Mouse (Mus musculus) liver, embryonic 15.5 days (tissue): ENCODE measurements around the gene Dcaf6. TPM values are rescaled to one million over a fixed set of nuclear protein-coding genes. Genes with fewer than 3 reads are reported as not detected.
"Not testable (repeated sequence)": the region's sequence is repeated elsewhere in the genome, so short reads cannot be mapped to it uniquely, and the experiment has no call there.

Experiments
- ATAC-seq: fragments of 200-750 bp; cut with Nextera tagmentation; 2 replicates; pipeline ENCODE4 v1.8.0; 2017; ENCODE audit warnings: moderate number of reproducible peaks, mild to moderate bottlenecking, moderate library complexity; ENCODE audit not compliant: insufficient read depth
- H3K27ac ChIP-seq: fragments of 300-500 bp; sonication (generic); replicated peaks from 2 replicates; pipeline ENCODE4 v1.5.1; 2015; ENCODE audit warnings: mild to moderate bottlenecking, inconsistent platforms
- H3K27me3 ChIP-seq: fragments of 300-500 bp; sonication (generic); 2 replicates; pipeline ENCODE4 v1.6.1; 2015; ENCODE audit warnings: mild to moderate bottlenecking, inconsistent platforms
- H3K36me3 ChIP-seq: fragments of 300-500 bp; sonication (generic); replicated peaks from 2 replicates; pipeline ENCODE4 v1.6.1; 2015; ENCODE audit warnings: moderate library complexity, mild to moderate bottlenecking, inconsistent platforms
- H3K4me1 ChIP-seq: fragments of 300-500 bp; sonication (generic); replicated peaks from 2 replicates; pipeline ENCODE4 v1.6.1; 2015; ENCODE audit warnings: inconsistent platforms
- H3K4me2 ChIP-seq: fragments of 300-500 bp; sonication (generic); 2 replicates; pipeline ENCODE4 v1.6.1; 2015; ENCODE audit warnings: moderate library complexity, mild to moderate bottlenecking, inconsistent platforms
- H3K4me3 ChIP-seq: fragments of 300-500 bp; sonication (generic); replicated peaks from 2 replicates; pipeline ENCODE4 v1.5.1; 2015; ENCODE audit warnings: mild to moderate bottlenecking, inconsistent platforms
- H3K9ac ChIP-seq: fragments of 300-500 bp; sonication (generic); 2 replicates; pipeline ENCODE4 v1.6.1; 2015; ENCODE audit warnings: moderate library complexity, mild to moderate bottlenecking, inconsistent platforms
- H3K9me3 ChIP-seq: fragments of 300-500 bp; sonication (generic); replicated peaks from 2 replicates; pipeline ENCODE4 v1.6.1; 2016; ENCODE audit warnings: inconsistent platforms
- WGBS: fragments of 180-500 bp; shearing (Covaris S2); methylation state at CpG from one replicate; pipeline ENCODE4 v1.1.7; 2015; ENCODE audit warnings: mixed read lengths; ENCODE audit not compliant: insufficient replicate concordance; 5-methylcytosine and 5-hydroxymethylcytosine counted together
- polyA plus RNA-seq: library from polyadenylated mRNA; unstranded; fragments of >200 nt; fragmentation: Nextera tagmentation; extraction: Ambion mirVana; gene quantifications from 2 replicates; pipeline ENCODE4 v1.2.1, GENCODE M21; 2015

The Dcaf6 gene
- polyA plus RNA-seq, 1 experiment from 2014 or later, result 15.5 TPM

DNA sequence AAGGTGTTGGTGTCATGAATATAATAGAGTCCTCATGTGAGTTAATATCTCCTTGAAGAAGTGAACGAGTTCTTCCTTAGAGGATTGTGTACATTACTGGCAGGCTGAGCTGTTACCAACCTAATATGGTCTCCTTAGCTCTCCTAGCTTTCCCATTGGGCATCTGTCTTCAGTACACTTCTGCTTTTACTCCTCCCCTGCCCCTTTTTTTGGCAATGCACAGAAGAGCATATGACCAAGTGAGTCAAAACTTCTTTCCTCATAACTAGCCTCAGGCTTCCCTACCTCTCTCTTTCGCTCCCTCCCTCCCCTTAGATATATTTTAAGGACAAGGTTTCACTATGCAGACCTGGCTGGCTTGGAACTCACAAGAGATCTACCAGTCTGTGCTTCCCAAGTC is 97.0 kb downstream of the Dcaf6 start:
- Histone ChIP-seq H3K4me1 (no peaks in the 10 kb centered on the region), H3K36me3 (peaks cover 12% of the 10 kb centered on the region), H3K9me3 (no peaks in the 10 kb centered on the region), H3K9ac (no peak overlapping the region), H3K4me2 (no peak overlapping the region), H3K27ac (no peak overlapping the region), H3K4me3 (no peak overlapping the region), H3K27me3 (no peaks in the 10 kb centered on the region)
- ATAC-seq, result no peak
- 81% methylated on average over 2 of the region's 2 CpGs for WGBS

DNA sequence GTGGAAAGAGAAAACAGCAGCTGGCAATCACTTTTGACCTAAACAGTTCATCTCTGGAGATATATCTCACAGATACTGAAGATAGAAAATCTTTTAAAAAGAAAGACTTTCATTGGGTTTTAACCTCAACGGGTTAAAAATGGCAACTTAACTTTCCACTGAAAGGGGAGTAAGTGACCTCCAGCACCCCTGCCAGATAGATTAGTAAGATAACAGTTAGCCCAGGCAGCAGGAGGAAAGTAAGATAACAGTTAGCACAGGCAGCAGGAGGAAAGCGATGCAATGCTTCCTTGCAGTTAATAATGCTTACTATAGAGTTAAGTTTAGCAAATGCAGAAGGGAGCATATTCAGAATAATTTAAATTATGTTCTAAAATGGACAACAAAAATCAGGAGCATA is 103.9 kb downstream of the Dcaf6 start:
- Histone ChIP-seq H3K27ac (no peak overlapping the region), H3K27me3 (no peaks in the 10 kb centered on the region), H3K9me3 (no peaks in the 10 kb centered on the region), H3K4me2 (0 out of 2 replicates have a peak overlapping the region, but pooled peaks have one; percentile 0), H3K36me3 (peaks cover 9% of the 10 kb centered on the region), H3K9ac (no peak overlapping the region), H3K4me1 (peaks cover 8% of the 10 kb centered on the region), H3K4me3 (no peak overlapping the region)
- peak; percentile 73 for ATAC-seq
- WGBS, result 4% methylated on average over 2 of the region's 2 CpGs

DNA sequence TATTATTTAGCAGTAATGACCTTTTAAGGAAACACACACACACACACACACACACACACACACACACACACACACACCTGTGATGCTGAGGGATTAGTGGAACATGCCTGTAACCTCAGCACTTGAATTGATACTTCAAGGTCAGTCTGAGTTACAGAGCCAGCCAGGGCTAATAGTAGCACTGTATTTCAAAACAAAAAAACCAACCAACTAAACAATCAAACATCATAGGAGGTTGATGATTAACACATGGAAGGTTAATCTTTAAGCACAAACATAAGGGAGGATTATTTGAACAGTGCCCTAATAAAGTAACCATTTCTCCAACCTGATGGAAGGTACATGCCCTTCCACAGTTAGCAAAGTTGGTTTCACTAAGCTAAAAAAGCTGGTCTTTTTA is 111.6 kb downstream of the Dcaf6 start:
- H3K4me1 ChIP-seq, result no peaks in the 10 kb centered on the region
- no peak overlapping the region for H3K27ac ChIP-seq
- H3K4me2 ChIP-seq, result no peak overlapping the region
- peaks cover 23% of the 10 kb centered on the region for H3K36me3 ChIP-seq
- H3K4me3 ChIP-seq, result no peak overlapping the region
- peak; percentile 44; the same call in 1 of the 2 replicates for ATAC-seq
- H3K9me3 ChIP-seq, result no peaks in the 10 kb centered on the region
- H3K9ac ChIP-seq, result no peak overlapping the region
- H3K27me3 ChIP-seq, result no peaks in the 10 kb centered on the region

DNA sequence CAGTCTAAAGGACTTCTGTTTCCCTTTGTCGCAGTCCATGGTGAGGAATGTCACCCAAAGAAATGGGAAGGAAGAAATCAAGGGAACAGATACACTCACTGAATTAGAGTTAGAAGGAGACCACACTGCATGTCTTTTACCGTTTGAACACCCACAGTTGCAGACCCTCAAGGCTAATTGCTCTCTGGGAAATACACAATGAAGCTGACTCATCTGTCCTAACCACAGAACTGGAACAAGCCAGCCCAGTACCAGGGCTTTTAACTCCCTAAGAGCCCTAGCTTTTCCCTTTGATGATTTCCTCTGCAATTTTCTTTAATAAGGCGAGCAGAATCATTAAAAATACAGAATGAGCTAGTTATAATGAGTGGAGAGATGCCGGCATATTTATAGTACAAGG is 115.8 kb downstream of the Dcaf6 start:
- Histone ChIP-seq H3K4me1 (no peaks in the 10 kb centered on the region), H3K9me3 (no peaks in the 10 kb centered on the region), H3K36me3 (0 out of 2 replicates have a peak, but pooled peaks cover 5% of the 10 kb centered on the region), H3K4me2 (no peak overlapping the region), H3K27ac (no peak overlapping the region), H3K9ac (no peak overlapping the region), H3K27me3 (no peaks in the 10 kb centered on the region), H3K4me3 (no peak overlapping the region)
- no peak for ATAC-seq
- 45% methylated on average over 4 of the region's 4 CpGs for WGBS

DNA sequence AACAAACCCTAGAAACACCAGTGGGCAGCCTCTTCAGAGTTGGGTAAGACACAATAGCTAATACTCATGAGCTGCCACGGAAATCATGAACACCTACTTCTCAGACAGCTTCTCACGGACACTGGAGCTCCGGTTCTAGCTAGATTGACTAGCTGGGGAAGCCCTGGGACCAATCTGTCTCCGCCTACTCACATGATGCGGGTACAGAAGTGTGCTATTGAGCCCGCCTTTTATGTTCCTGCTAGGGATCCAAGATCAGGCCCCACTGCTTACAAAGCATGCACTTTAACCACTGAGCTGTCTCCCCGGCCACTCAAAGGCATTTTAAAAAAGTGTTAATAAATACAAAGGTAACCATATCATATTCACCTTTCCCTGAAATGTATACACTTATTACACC is 118.1 kb downstream of the Dcaf6 start:
- Histone ChIP-seq H3K36me3 (peaks cover 11% of the 10 kb centered on the region), H3K27ac (no peak overlapping the region), H3K4me1 (no peaks in the 10 kb centered on the region), H3K9ac (no peak overlapping the region), H3K27me3 (no peaks in the 10 kb centered on the region), H3K4me3 (no peak overlapping the region), H3K9me3 (no peaks in the 10 kb centered on the region), H3K4me2 (no peak overlapping the region)
- 69% methylated on average over 7 of the region's 7 CpGs for WGBS
- ATAC-seq, result no peak

DNA sequence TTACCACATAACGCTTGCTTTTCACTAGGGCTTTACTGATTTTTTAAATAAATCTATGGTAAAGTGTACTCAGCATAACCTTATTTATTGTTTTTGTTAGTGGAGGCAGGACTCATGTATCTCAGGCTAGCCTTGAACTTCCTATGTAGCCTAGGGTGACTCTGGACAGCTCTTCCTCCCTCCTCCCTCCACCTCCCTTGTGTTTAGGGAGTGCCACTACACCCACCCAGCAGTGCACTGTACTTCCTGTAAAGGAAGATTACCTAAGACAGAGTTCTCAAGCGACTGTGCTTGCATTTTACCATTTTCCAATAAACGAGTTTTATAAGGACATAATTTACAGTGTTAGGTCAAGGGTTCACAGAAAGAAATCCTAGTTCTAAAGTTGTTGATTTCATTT is 127.5 kb downstream of the Dcaf6 start:
- whole genome bisulfite sequencing, result 58% methylated on average over 3 of the region's 3 CpGs
- Histone ChIP-seq H3K36me3 (peaks cover 18% of the 10 kb centered on the region), H3K27me3 (no peaks in the 10 kb centered on the region), H3K27ac (no peak overlapping the region), H3K4me1 (peaks cover 8% of the 10 kb centered on the region), H3K4me2 (no peak overlapping the region), H3K9ac (no peak overlapping the region), H3K4me3 (no peak overlapping the region), H3K9me3 (no peaks in the 10 kb centered on the region)
- no peak for ATAC-seq

DNA sequence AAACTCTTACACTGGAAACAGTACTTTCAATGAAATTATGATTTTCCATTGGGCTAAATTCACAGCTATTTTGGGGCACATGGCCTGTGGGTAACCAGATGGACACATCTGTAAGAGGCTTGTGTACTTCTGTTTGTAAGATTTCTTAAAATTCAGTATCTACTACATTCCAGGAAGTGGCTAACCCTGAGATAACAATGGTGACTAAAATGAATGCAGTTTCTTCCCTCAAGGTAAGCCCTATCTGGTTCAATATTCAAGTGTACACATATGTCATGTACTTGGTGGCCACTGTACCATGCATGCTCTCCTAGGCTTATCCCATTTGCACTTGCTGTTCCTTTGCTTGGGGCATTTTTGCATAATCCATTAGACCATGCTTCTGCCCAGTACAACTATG is 129.4 kb downstream of the Dcaf6 start:
- ATAC-seq, result no peak
- Histone ChIP-seq H3K27me3 (no peaks in the 10 kb centered on the region), H3K9ac (no peak overlapping the region), H3K27ac (no peak overlapping the region), H3K4me2 (no peak overlapping the region), H3K4me1 (peaks cover 16% of the 10 kb centered on the region), H3K9me3 (no peaks in the 10 kb centered on the region), H3K4me3 (no peak overlapping the region), H3K36me3 (peaks cover 20% of the 10 kb centered on the region)

DNA sequence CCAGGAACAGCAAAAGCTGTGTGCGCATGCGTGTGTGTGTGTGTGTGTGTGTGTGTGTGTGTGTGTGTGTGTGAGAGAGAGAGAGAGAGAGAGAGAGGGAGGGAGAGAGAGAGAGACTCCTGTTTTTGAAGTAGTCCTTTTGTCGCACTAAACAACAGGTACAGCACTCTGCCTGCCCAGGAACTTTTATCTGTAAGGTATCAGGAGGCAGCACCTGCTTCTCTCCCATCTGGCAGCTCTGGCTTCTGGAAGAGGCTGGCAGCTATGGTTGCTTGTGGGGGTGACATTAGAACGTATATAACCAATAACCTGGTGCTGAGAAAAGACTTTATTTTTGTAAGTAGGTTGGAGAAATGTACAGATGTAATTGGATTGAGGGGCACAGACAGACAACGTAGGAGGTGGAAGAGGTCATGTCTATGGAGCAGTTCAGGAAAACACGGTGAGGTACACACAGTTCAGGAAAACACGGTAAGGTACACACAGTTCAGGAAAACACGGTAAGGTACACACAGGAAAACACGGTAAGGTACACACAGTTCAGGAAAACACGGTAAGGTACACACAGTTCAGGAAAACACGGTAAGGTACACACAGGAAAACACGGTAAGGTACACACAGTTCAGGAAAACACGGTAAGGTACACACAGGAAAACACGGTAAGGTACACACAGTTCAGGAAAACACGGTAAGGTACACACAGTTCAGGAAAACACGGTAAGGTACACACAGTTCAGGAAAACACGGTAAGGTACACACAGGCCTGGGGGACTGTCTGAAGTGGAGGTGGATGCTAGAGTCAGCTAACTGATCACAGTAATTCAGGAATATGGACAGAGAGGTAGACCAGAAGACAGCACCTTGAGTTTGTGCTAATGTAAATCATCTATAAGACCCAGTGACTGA is 131.6 kb downstream of the Dcaf6 start:
- not testable (repeated sequence) for H3K9ac ChIP-seq, H3K4me2 ChIP-seq, H3K27me3 ChIP-seq, H3K27ac ChIP-seq, H3K9me3 ChIP-seq, H3K4me3 ChIP-seq
- WGBS, result 76% methylated on average over 17 of the region's 17 CpGs
- ATAC-seq, result peak; percentile 48; the same call in 1 of the 2 replicates
- Histone ChIP-seq H3K4me1 (peaks cover 17% of the 10 kb centered on the region), H3K36me3 (peaks cover 20% of the 10 kb centered on the region)

DNA sequence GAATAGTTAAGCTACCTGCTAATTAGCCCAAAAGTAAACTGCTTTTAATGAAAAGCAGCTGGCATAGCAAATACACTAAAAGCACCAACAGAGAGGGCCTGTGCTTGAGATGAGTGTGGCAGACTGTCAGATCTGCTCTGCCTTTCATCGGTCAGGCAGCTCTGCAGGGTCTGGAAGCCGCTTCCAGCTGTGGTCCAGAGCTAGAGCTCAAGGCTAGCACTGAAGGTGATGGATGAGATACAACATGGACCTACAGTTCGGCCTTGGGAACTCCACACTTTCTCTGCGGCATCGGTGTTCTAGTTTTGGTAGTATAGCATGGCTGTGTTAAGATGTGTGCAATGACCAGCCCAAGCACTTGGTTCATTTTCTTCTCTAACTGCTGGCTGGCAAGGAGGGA is 132.4 kb downstream of the Dcaf6 start:
- ATAC-seq, result no peak
- Histone ChIP-seq H3K4me3 (no peak overlapping the region), H3K9me3 (no peaks in the 10 kb centered on the region), H3K9ac (no peak overlapping the region), H3K27ac (no peak overlapping the region), H3K36me3 (peaks cover 18% of the 10 kb centered on the region), H3K27me3 (no peaks in the 10 kb centered on the region), H3K4me2 (no peak overlapping the region), H3K4me1 (peaks cover 25% of the 10 kb centered on the region)
- WGBS, result 80% methylated on average over 5 of the region's 5 CpGs

DNA sequence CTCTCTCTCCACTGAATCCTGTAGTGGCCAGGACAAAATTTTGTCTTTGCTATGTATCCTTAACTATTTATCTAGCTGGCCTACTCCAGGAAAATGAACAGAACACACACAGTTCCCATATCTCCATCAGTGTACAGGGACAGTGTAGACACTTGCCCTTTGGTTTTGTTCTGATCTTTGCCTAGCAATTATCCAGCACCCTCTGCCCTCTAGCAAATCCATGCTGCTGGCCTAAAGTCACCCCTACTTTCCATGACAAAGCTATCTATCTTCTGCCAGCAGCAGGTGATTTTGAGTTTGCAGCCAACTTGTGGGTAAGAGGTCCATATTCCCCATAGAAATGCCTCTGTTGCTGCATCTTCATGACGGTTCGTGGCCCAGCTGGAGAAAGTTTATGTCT is 132.9 kb downstream of the Dcaf6 start:
- no peak overlapping the region for H3K4me2 ChIP-seq
- ATAC-seq, result no peak
- H3K9ac ChIP-seq, result no peak overlapping the region
- H3K9me3 ChIP-seq, result no peaks in the 10 kb centered on the region
- no peaks in the 10 kb centered on the region for H3K27me3 ChIP-seq
- no peak overlapping the region for H3K27ac ChIP-seq
- H3K4me3 ChIP-seq, result no peak overlapping the region
- H3K4me1 ChIP-seq, result peaks cover 30% of the 10 kb centered on the region
- 66% methylated on average over 2 of the region's 2 CpGs for WGBS
- H3K36me3 ChIP-seq, result peaks cover 14% of the 10 kb centered on the region

DNA sequence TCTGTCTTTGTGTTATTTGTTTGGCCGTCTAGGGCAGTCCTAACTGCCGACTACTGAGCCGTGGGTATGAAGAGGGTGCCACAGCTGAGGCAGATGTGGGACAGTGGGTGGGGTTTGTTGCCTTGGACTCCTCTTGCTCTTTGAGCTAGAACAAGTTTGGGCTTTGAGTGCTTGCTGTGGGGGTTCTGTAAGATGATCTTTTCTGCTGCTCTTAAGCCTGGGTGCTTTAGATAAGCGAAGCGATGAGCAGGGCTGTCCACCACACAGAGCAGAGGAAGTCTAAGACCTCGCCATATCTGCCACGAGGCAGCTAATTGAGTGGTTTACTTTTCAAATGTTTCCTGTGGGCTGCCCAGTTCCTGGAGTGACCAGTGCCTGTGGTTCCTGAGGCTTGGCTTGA is 137.3 kb downstream of the Dcaf6 start:
- no peaks in the 10 kb centered on the region for H3K9me3 ChIP-seq
- peaks cover 6% of the 10 kb centered on the region; the same call in 1 of the 2 replicates for H3K36me3 ChIP-seq
- WGBS, result 7% methylated on average over 7 of the region's 7 CpGs
- H3K4me2 ChIP-seq, result peak overlapping the region; percentile 37
- no peaks in the 10 kb centered on the region for H3K27me3 ChIP-seq
- peak; percentile 88 for ATAC-seq
- H3K4me3 ChIP-seq, result no peak overlapping the region
- H3K27ac ChIP-seq, result peak overlapping the region; percentile 56
- H3K4me1 ChIP-seq, result peaks cover 41% of the 10 kb centered on the region
- H3K9ac ChIP-seq, result no peak overlapping the region

DNA sequence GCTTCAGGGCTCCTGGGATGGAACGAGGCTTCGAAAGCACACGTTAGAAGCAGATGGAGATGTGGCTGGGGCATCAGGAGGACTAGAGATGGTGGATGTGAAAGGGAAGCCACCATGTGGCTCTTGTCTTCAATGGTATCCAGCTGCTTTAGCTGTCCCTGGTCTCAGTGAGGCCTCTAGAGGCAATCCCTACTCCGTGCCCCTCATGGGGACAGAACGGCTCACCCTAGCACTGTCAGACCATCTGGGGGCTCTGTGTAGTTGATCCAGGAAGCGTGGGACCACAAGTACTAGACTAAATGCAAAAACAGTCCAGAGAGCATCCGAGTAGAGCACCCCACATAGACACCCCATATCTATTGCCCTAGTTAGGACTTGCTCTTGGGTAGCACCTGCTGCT is 138.4 kb downstream of the Dcaf6 start:
- H3K36me3 ChIP-seq, result no peaks in the 10 kb centered on the region
- H3K4me3 ChIP-seq, result no peak overlapping the region
- H3K27me3 ChIP-seq, result no peaks in the 10 kb centered on the region
- H3K9ac ChIP-seq, result no peak overlapping the region
- no peak for ATAC-seq
- H3K9me3 ChIP-seq, result no peaks in the 10 kb centered on the region
- WGBS, result 78% methylated on average over 7 of the region's 7 CpGs
- no peak overlapping the region for H3K4me2 ChIP-seq
- no peak overlapping the region for H3K27ac ChIP-seq
- H3K4me1 ChIP-seq, result peaks cover 32% of the 10 kb centered on the region
